In genomic region chr6:29693953-29694352, GRCm38 (mm10) we compare ENCODE assay signal across 8 mouse cellular contexts. TPM values are rescaled to one million over a fixed set of nuclear protein-coding genes. Genes with fewer than 3 reads are reported as not detected.
A peak's percentile ranks its signal among the peaks of the same experiment; 100 is the strongest.
DNase-seq lines count a peak whose midpoint lies in the region; ATAC-seq and TF ChIP-seq lines count a peak whose summit lies in the region.

Tspan33 (plus strand) TSS chr6:29694222.

- peak within 1 kb of the TSS; percentile 35; the same call in 1 of the 2 replicates for H3K9ac ChIP-seq in intestine, postnatal 0 days (ENCODE audit: low read depth, low read length)

- under 1% methylated on average over 41 of the region's 41 CpGs for WGBS in intestine, postnatal 0 days
- WGBS in midbrain, embryonic 10.5 days: under 1% methylated on average over 40 of the region's 41 CpGs

- no peak within 1 kb of the TSS for H3K27ac ChIP-seq in intestine, postnatal 0 days (ENCODE audit: low read depth, low read length)
- H3K27ac ChIP-seq in midbrain, embryonic 10.5 days (replicated peaks): peak within 1 kb of the TSS; percentile 91

- TF ChIP-seq CTCF in intestine, postnatal 0 days (IDR thresholded peaks at IDR 0.05; ENCODE audit: low read depth): no peak

- intact Hi-C loops in left cerebral cortex, postnatal 36 days (cut with DNase I): no loop called here

- H3K9me3 ChIP-seq in intestine, postnatal 0 days (ENCODE audit: control insufficient read depth): no peaks in the 10 kb centered on the region
- H3K9me3 ChIP-seq in midbrain, embryonic 10.5 days (replicated peaks): no peaks in the 10 kb centered on the region

- H3K27me3 ChIP-seq in intestine, postnatal 0 days (replicated peaks; ENCODE audit: control insufficient read depth, insufficient read depth, low read length): peaks cover 5% of the 10 kb centered on the region; the same call in 1 of the 2 replicates
- H3K27me3 ChIP-seq in midbrain, embryonic 10.5 days (ENCODE audit: low read depth, poor library complexity, severe bottlenecking): peaks cover 57% of the 10 kb centered on the region

- peak; percentile 95 for ATAC-seq in intestine, postnatal 0 days

- H3K4me1 ChIP-seq in intestine, postnatal 0 days (replicated peaks; ENCODE audit: control insufficient read depth, insufficient read depth, low read length): no peaks in the 10 kb centered on the region
- H3K4me1 ChIP-seq in midbrain, embryonic 10.5 days: peaks cover 30% of the 10 kb centered on the region

- DNase-seq in adrenal gland, postnatal 10 days: peak; percentile 97
- peak; percentile 90 for DNase-seq in embryo, embryonic 9.5 days (ENCODE audit: extremely low spot score)
- DNase-seq in gastrocnemius, postnatal 4 days (ENCODE audit: low spot score in 2 of 2): peak; percentile 89 to 91
- peak; percentile 91 to 93 for DNase-seq in left cerebral cortex, postnatal 36 days (ENCODE audit: low spot score in 2 of 2)
- DNase-seq in midbrain, embryonic 10.5 days (ENCODE audit: low spot score): peak; percentile 94
- DNase-seq in right cerebral cortex, postnatal 36 days (ENCODE audit: low spot score in 2 of 2): peak; percentile 91 to 94
- peak; percentile 87 to 91 for DNase-seq in urinary bladder, postnatal 4 days (ENCODE audit: low spot score in 2 of 2)

- peak within 1 kb of the TSS; percentile 100 for H3K4me2 ChIP-seq in intestine, postnatal 0 days (replicated peaks; ENCODE audit: low read depth)

- peak within 1 kb of the TSS; percentile 62 for H3K4me3 ChIP-seq in intestine, postnatal 0 days (ENCODE audit: low read depth, low read length)
- H3K4me3 ChIP-seq in midbrain, embryonic 10.5 days: peak within 1 kb of the TSS; percentile 91

- no peaks in the 10 kb centered on the region for H3K36me3 ChIP-seq in intestine, postnatal 0 days (ENCODE audit: control insufficient read depth, insufficient read depth)
- no peaks in the 10 kb centered on the region for H3K36me3 ChIP-seq in midbrain, embryonic 10.5 days

RNA-seq across cellular contexts. Expression of gene Tspan33, which starts in this region (rescaled TPM):
- 1 to 10 TPM; 7.3 to 8.0 TPM for total RNA-seq in adrenal gland, postnatal 10 days (2021)
- total RNA-seq in gastrocnemius, postnatal 4 days (2021): 1 to 10 TPM; 5.4 to 6.3 TPM
- polyA plus RNA-seq in intestine, postnatal 0 days (2015; fragmentation: Nextera tagmentation; extraction: Ambion mirVana): 0.84 and 1.0 TPM in 2 replicates
- total RNA-seq in left cerebral cortex, postnatal 36 days (2021): 10 to 100 TPM; 28.0 TPM
- polyA plus RNA-seq in midbrain, embryonic 10.5 days (2016; fragmentation: Nextera tagmentation; extraction: Ambion mirVana): 10.9 and 12.2 TPM in 2 replicates
